Mouse (Mus musculus) MEL (cell line): ENCODE measurements around the gene Sv2b.

Source experiments
- CTCF ChIP-seq, 3 experiments: IDR thresholded peaks in 2 of 3; conservative IDR thresholded peaks in 1 of 3; 2 replicates each; pipeline ENCODE4 v1.5.1; 2011 to 2012; ENCODE audit warnings: low read length in 3 of 3, low read depth in 2 of 3, mild to moderate bottlenecking in 2 of 3, improper control_type of control experiment in 1 of 3, inconsistent platforms in 1 of 3, mixed read lengths in 1 of 3, moderate library complexity in 1 of 3; ENCODE audit not compliant: control insufficient read depth in 1 of 3, insufficient read depth in 1 of 3, poor library complexity in 1 of 3, severe bottlenecking in 1 of 3
- EP300 ChIP-seq, 2 experiments: IDR thresholded peaks; 2 replicates each; pipeline ENCODE4 v1.6.1; 2011; ENCODE audit warnings: improper control_type of control experiment in 2 of 2, low read length in 2 of 2, low read depth in 1 of 2, mild to moderate bottlenecking in 1 of 2
- GATA1 ChIP-seq: IDR thresholded peaks from 2 replicates; pipeline ENCODE4 v1.6.1; 2011; ENCODE audit warnings: low read depth, low read length, improper control_type of control experiment
- HCFC1 ChIP-seq: IDR thresholded peaks from 2 replicates; pipeline ENCODE4 v1.6.1; 2012; ENCODE audit warnings: low read depth, mild to moderate bottlenecking, inconsistent platforms, low read length, improper control_type of control experiment, moderate library complexity
- NELFE ChIP-seq: IDR thresholded peaks from 2 replicates; pipeline ENCODE4 v1.6.1; 2011; ENCODE audit warnings: low read depth, low read length, improper control_type of control experiment
- RCOR1 ChIP-seq: IDR thresholded peaks from 2 replicates; pipeline ENCODE4 v1.6.1; 2012; ENCODE audit warnings: low read depth, mild to moderate bottlenecking, inconsistent platforms, low read length, improper control_type of control experiment
- TAL1 ChIP-seq: IDR thresholded peaks from 2 replicates; pipeline ENCODE4 v1.6.1; 2012; ENCODE audit warnings: mild to moderate bottlenecking, inconsistent platforms, low read length, moderate library complexity, mixed read lengths
- TBP ChIP-seq: IDR thresholded peaks from 2 replicates; pipeline ENCODE4 v1.8.0; 2011; ENCODE audit warnings: low read depth, low read length, improper control_type of control experiment
- TCF12 ChIP-seq: IDR thresholded peaks from 2 replicates; pipeline ENCODE4 v1.6.1; 2014; ENCODE audit warnings: low read depth, mild to moderate bottlenecking, inconsistent platforms, low read length, improper control_type of control experiment, moderate library complexity

GRCm38 (mm10) chr7:75240754-75241507, 68.1 kb downstream of the Sv2b start:
- TF ChIP-seq CTCF (IDR thresholded peaks at IDR 0.05 in 2 of 3, conservative IDR thresholded peaks at IDR 0.05 in 1 of 3; ENCODE audit: control insufficient read depth in 1 of 3, insufficient read depth in 1 of 3, low read depth in 2 of 3, low read length in 3 of 3, poor library complexity in 1 of 3, severe bottlenecking in 1 of 3): no peak
- no peak for TF ChIP-seq TAL1
- TF ChIP-seq TBP: no peak
- no peak for TF ChIP-seq HCFC1
- no peak for TF ChIP-seq RCOR1
- no peak for TF ChIP-seq EP300 (IDR thresholded peaks at IDR 0.05; ENCODE audit: low read depth in 1 of 2, low read length in 2 of 2)
- no peak for TF ChIP-seq GATA1
- TF ChIP-seq TCF12: no peak
- TF ChIP-seq NELFE: no peak
